Mouse (Mus musculus): ENCODE results near the gene Ppfia1. TPM values are rescaled to one million over a fixed set of nuclear protein-coding genes. Genes with fewer than 3 reads are reported as not detected.

Ppfia1 gene
- polyA plus RNA-seq, 1 experiment from 2014 or later = 43.2 TPM

DNA sequence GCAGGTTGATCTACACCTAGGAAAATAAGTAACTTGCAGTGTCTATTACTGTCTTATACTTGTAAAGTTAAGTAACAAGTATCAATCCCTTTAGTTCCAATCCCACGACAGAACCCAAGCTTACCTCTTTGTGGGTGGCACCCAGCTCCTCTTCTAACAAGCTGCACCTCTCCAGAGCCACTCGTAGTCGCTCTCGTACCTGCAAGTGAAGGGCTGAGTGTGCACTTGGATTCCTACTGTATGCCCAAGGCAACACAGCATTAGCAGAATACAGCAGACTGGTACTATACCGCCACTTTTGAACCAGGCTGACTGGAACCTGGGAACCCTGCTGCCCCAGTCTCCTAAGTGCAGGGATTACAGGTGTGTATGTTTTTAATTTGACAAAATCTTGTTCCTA lies 33.7 kb downstream of the Ppfia1 start:
- Histone ChIP-seq H3K4me1 (ENCODE audit: control insufficient read depth, insufficient read depth, low read length) (no peaks in the 10 kb centered on the region), H3K4me2 (no peak overlapping the region), H3K9me3 (ENCODE audit: control insufficient read depth, low read length) (no peaks in the 10 kb centered on the region), H3K27me3 (ENCODE audit: control insufficient read depth, insufficient read depth, low read length) (no peaks in the 10 kb centered on the region), H3K4me3 (ENCODE audit: low read depth, low read length) (no peak overlapping the region), H3K36me3 (ENCODE audit: control insufficient read depth, insufficient read depth, low read length) (peaks cover 10% of the 10 kb centered on the region; the same call in 1 of the 2 replicates), H3K27ac (ENCODE audit: low read depth, low read length) (no peak overlapping the region), H3K9ac (ENCODE audit: low read length) (no peak overlapping the region)
- 96% methylated on average over 5 of the region's 5 CpGs for WGBS
- ATAC-seq (ENCODE audit: low FRiP score) (no peak), DNase-seq (ENCODE audit: low spot score, missing footprints) (no peak)

DNA sequence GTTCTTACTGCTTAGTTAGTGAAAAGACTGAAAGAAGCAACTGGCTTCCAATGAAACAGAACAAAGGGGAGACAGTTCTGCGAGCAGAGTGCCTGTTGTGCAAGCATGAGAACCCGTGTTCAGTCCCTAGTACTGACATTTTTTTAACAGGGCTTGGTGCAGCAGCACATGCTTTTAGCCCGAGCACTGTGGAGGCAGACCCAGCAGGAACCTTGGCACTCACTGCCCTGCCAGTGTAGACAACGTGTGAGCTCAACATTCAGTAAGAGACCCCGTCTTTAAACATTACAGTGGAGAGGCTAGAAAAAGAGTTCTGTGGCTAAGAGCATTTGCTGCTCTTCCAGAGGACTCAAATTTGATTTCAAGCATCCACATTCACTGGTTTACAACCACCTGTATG lies 36.8 kb downstream of the Ppfia1 start:
- Histone ChIP-seq H3K27ac (ENCODE audit: low read depth, low read length) (no peak overlapping the region), H3K27me3 (ENCODE audit: control insufficient read depth, insufficient read depth, low read length) (no peaks in the 10 kb centered on the region), H3K36me3 (ENCODE audit: control insufficient read depth, insufficient read depth, low read length) (peaks cover 14% of the 10 kb centered on the region; the same call in 1 of the 2 replicates), H3K9ac (ENCODE audit: low read length) (no peak overlapping the region), H3K4me1 (ENCODE audit: control insufficient read depth, insufficient read depth, low read length) (no peaks in the 10 kb centered on the region), H3K4me3 (ENCODE audit: low read depth, low read length) (no peak overlapping the region), H3K4me2 (no peak overlapping the region), H3K9me3 (ENCODE audit: control insufficient read depth, low read length) (no peaks in the 10 kb centered on the region)
- DNase-seq (ENCODE audit: low spot score, missing footprints) (no peak), ATAC-seq (ENCODE audit: low FRiP score) (no peak)
- 86% methylated on average over 5 of the region's 5 CpGs for WGBS

DNA sequence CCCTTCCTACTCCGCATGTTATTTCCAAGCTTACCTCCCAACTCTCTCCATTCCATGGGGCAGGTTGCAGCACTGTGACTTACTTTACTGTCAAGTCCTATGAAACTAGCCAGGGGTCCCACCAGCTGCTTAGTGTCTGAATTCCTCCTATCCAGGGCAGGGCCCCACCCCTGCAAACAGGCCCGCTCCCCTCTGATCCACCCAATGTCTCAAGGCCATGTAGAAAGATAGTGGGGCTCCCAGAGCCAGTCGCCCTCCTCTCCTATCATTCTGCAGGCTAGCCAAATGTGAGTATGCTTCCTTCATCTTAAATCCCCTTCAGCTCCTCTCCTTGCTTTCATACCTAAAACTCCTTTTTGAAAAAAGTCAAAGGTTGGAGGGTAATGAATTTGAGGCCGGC lies 44.4 kb downstream of the Ppfia1 start:
- DNase-seq (ENCODE audit: low spot score, missing footprints) = no peak
- H3K27me3 ChIP-seq (ENCODE audit: control insufficient read depth, insufficient read depth, low read length) = no peaks in the 10 kb centered on the region
- H3K9ac ChIP-seq (ENCODE audit: low read length) = no peak overlapping the region
- no peak for ATAC-seq (ENCODE audit: low FRiP score)
- H3K36me3 ChIP-seq (ENCODE audit: control insufficient read depth, insufficient read depth, low read length) = peaks cover 17% of the 10 kb centered on the region
- over 99% methylated on average over 4 of the region's 4 CpGs for WGBS
- H3K9me3 ChIP-seq (ENCODE audit: control insufficient read depth, low read length) = no peaks in the 10 kb centered on the region
- H3K4me1 ChIP-seq (ENCODE audit: control insufficient read depth, insufficient read depth, low read length) = no peaks in the 10 kb centered on the region
- no peak overlapping the region for H3K27ac ChIP-seq (ENCODE audit: low read depth, low read length)
- H3K4me2 ChIP-seq = no peak overlapping the region
- no peak overlapping the region for H3K4me3 ChIP-seq (ENCODE audit: low read depth, low read length)

DNA sequence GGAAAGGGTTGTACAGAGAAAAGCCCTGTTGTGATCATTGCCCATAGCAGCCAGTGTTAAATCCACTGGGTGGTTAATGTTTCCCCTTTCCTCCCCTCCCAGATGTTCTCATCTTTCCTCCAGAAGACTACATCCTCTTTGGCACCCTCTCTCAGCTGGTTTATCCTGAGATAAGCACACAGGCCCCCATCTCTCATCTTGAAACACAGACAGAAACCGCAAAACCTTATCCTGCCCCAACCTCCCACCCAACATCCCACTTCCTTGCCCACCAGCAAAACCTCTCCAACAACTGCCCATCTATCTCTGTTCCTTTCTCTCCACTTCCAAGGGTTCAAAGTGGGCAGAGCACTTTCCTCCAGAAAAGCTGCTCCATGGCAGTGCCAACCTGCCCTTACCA lies 46.7 kb downstream of the Ppfia1 start:
- no peak overlapping the region for H3K27ac ChIP-seq (ENCODE audit: low read depth, low read length)
- WGBS = 92% methylated on average over 1 of the region's 1 CpGs

DNA sequence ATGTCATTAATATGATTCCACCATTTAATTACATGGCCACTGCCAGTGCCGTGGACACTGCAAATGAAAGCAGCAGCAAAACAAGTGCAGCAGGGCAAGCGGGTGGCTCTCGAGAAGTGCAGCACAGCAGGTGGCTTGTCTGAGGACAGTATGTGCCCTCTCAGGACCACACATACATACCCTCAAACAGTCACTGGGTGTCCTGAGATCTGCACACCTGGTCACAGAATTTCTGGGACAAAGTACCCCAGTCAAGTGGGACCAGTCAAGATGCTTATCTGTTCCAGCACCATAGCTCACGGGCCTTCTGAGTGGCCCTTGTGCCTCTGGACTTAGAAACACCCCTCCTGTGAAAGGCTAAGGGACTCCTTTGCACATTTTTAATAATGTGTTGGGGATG lies 49.6 kb downstream of the Ppfia1 start:
- H3K4me1 ChIP-seq (ENCODE audit: control insufficient read depth, insufficient read depth, low read length) = no peaks in the 10 kb centered on the region
- no peak overlapping the region for H3K4me2 ChIP-seq
- 96% methylated on average over 4 of the region's 4 CpGs for WGBS
- no peaks in the 10 kb centered on the region for H3K27me3 ChIP-seq (ENCODE audit: control insufficient read depth, insufficient read depth, low read length)
- DNase-seq (ENCODE audit: low spot score, missing footprints) (no peak), ATAC-seq (ENCODE audit: low FRiP score) (no peak)
- H3K9ac ChIP-seq (ENCODE audit: low read length) = no peak overlapping the region
- peaks cover 14% of the 10 kb centered on the region for H3K36me3 ChIP-seq (ENCODE audit: control insufficient read depth, insufficient read depth, low read length)
- H3K9me3 ChIP-seq (ENCODE audit: control insufficient read depth, low read length) = no peaks in the 10 kb centered on the region
- H3K4me3 ChIP-seq (ENCODE audit: low read depth, low read length) = no peak overlapping the region
- no peak overlapping the region for H3K27ac ChIP-seq (ENCODE audit: low read depth, low read length)

More for the DNA sequence above, 46.7 kb downstream of the Ppfia1 start:
- Histone ChIP-seq H3K9ac (ENCODE audit: low read length) (no peak overlapping the region), H3K36me3 (ENCODE audit: control insufficient read depth, insufficient read depth, low read length) (peaks cover 16% of the 10 kb centered on the region), H3K4me3 (ENCODE audit: low read depth, low read length) (no peak overlapping the region), H3K27me3 (ENCODE audit: control insufficient read depth, insufficient read depth, low read length) (no peaks in the 10 kb centered on the region), H3K9me3 (ENCODE audit: control insufficient read depth, low read length) (no peaks in the 10 kb centered on the region), H3K4me2 (no peak overlapping the region), H3K4me1 (ENCODE audit: control insufficient read depth, insufficient read depth, low read length) (no peaks in the 10 kb centered on the region)
- ATAC-seq (ENCODE audit: low FRiP score) (no peak), DNase-seq (ENCODE audit: low spot score, missing footprints) (no peak)

DNA sequence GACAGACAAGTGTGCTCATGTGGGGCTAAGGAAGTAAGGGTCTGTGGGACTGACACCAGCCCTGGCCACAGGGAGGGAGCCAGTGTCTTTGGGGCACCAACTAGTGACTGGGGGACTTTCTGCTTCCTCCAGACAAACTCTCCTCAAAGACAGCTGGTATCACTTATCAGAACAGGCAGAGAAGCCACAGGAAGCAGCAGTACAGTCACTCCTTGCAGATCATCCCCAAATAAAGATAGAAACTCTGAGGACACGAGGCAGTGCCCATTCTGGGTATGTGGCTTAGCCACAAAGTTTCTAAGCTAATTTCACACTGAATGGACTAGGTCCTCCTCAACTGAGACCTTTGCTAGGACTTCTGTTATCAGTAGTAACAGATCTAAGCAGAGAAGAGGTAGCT lies 60.6 kb downstream of the Ppfia1 start:
- ATAC-seq (ENCODE audit: low FRiP score) (no peak), DNase-seq (ENCODE audit: low spot score, missing footprints) (no peak)
- Histone ChIP-seq H3K9ac (ENCODE audit: low read length) (no peak overlapping the region), H3K4me3 (ENCODE audit: low read depth, low read length) (no peak overlapping the region), H3K4me1 (ENCODE audit: control insufficient read depth, insufficient read depth, low read length) (no peaks in the 10 kb centered on the region), H3K27me3 (ENCODE audit: control insufficient read depth, insufficient read depth, low read length) (no peaks in the 10 kb centered on the region), H3K27ac (ENCODE audit: low read depth, low read length) (no peak overlapping the region), H3K9me3 (ENCODE audit: control insufficient read depth, low read length) (no peaks in the 10 kb centered on the region), H3K4me2 (no peak overlapping the region), H3K36me3 (ENCODE audit: control insufficient read depth, insufficient read depth, low read length) (peaks cover 20% of the 10 kb centered on the region; the same call in 1 of the 2 replicates)
- 89% methylated on average over 1 of the region's 1 CpGs for WGBS

DNA sequence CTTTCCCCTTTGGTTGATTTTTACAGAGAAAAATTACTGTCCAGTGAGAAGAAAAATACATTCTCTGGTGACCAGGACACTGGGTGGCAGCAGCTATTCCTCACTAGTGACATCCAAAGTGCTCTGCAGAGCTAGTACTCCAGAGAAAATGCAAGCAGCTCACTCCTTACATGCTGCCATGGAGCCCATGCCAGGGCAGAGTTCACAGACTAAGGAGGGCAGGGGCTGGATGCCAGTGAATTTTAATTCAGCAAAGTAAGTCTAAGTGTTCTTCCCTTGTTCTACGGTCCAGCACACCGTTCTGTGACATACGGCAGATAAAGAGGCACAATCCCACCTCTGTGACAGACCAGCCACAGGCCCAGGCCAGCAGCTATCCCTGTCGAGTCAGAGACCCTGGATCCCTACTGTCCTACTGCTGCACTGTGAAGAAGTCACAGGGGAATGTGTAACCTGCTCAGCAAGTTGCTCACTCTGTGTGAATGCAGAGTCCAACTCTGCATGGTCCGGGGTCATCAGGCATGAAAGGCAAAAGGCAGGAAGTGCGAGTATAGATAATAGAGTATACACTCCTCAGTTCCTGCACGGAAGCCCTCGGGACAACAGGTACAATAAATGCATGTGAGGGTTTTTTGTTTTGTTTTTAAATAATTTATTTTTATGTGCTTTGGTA lies 63.2 kb downstream of the Ppfia1 start:
- no peak overlapping the region for H3K27ac ChIP-seq (ENCODE audit: low read depth, low read length)
- H3K4me1 ChIP-seq (ENCODE audit: control insufficient read depth, insufficient read depth, low read length) = no peaks in the 10 kb centered on the region
- peaks cover 14% of the 10 kb centered on the region; the same call in 1 of the 2 replicates for H3K36me3 ChIP-seq (ENCODE audit: control insufficient read depth, insufficient read depth, low read length)
- H3K9me3 ChIP-seq (ENCODE audit: control insufficient read depth, low read length) = no peaks in the 10 kb centered on the region
- DNase-seq (ENCODE audit: low spot score, missing footprints) = no peak
- WGBS = 92% methylated on average over 8 of the region's 8 CpGs
- H3K9ac ChIP-seq (ENCODE audit: low read length) = no peak overlapping the region
- ATAC-seq (ENCODE audit: low FRiP score) = no peak
- H3K4me2 ChIP-seq = no peak overlapping the region
- no peaks in the 10 kb centered on the region for H3K27me3 ChIP-seq (ENCODE audit: control insufficient read depth, insufficient read depth, low read length)
- H3K4me3 ChIP-seq (ENCODE audit: low read depth, low read length) = no peak overlapping the region

DNA sequence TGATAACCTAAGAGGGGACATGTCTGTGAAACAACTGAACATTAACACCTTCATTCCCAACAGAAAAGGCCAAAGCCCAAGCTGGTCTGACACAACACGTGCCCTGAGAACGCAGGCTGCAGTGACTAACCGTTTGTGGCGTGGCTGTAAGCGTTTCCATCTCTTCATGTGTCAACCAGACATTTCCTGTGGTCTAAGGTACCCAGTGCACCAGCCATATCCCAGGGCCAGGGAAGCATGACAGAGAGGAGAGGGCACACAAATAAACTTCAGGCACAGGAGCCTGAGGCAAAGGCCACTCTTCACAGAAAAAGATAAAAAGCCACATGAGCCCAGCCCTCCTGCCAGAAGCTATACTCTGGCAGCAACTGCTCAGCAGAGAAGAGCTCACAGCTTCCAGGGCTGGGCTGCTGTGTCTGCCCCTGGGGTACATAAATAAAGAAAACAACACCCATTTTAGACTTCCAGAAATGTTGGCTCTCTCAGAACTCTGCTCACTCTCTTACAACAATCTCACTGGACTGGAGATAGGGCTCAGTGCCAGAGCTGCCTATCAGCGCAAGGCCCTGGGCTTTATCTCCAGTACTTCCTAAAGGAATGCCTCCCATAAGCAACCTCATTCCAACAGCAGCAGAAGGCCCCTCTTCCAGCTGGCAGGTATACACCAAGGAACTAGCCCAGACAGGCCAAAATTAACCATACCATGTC lies 64.3 kb downstream of the Ppfia1 start:
- H3K27ac ChIP-seq (ENCODE audit: low read depth, low read length) = no peak overlapping the region
- no peaks in the 10 kb centered on the region for H3K9me3 ChIP-seq (ENCODE audit: control insufficient read depth, low read length)
- H3K4me2 ChIP-seq = no peak overlapping the region
- no peak for DNase-seq (ENCODE audit: low spot score, missing footprints)
- 87% methylated on average over 6 of the region's 6 CpGs for WGBS
- no peak for ATAC-seq (ENCODE audit: low FRiP score)
- H3K4me3 ChIP-seq (ENCODE audit: low read depth, low read length) = no peak overlapping the region
- H3K4me1 ChIP-seq (ENCODE audit: control insufficient read depth, insufficient read depth, low read length) = no peaks in the 10 kb centered on the region
- no peak overlapping the region for H3K9ac ChIP-seq (ENCODE audit: low read length)
- no peaks in the 10 kb centered on the region for H3K27me3 ChIP-seq (ENCODE audit: control insufficient read depth, insufficient read depth, low read length)
- peaks cover 17% of the 10 kb centered on the region; the same call in 1 of the 2 replicates for H3K36me3 ChIP-seq (ENCODE audit: control insufficient read depth, insufficient read depth, low read length)

DNA sequence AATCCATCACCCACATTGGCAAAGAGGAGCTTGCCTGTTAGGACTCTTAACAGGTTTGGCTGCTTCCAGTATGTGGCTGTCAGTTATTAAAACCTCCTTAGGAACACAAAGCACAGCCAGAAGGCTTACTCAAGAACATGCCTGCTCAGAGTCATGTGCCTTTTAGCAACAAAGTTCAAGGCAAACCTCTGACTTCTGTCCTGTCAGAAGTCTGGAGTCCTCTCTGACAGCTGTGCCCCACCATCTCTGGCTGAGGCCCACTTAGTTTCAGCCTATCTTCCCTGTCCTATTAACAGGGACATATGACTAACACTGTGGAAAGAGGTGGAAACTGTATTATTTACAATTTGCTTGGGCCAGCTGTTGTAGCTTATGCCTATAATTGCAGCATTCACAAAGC lies 73.2 kb downstream of the Ppfia1 start:
- H3K4me3 ChIP-seq (ENCODE audit: low read depth, low read length) = no peak overlapping the region
- ATAC-seq (ENCODE audit: low FRiP score) = no peak
- no peaks in the 10 kb centered on the region for H3K27me3 ChIP-seq (ENCODE audit: control insufficient read depth, insufficient read depth, low read length)
- DNase-seq (ENCODE audit: low spot score, missing footprints) = no peak
- no peaks in the 10 kb centered on the region for H3K9me3 ChIP-seq (ENCODE audit: control insufficient read depth, low read length)
- no peak overlapping the region for H3K9ac ChIP-seq (ENCODE audit: low read length)
- no peak overlapping the region for H3K27ac ChIP-seq (ENCODE audit: low read depth, low read length)
- H3K36me3 ChIP-seq (ENCODE audit: control insufficient read depth, insufficient read depth, low read length) = peaks cover 33% of the 10 kb centered on the region; the same call in 1 of the 2 replicates
- no peaks in the 10 kb centered on the region for H3K4me1 ChIP-seq (ENCODE audit: control insufficient read depth, insufficient read depth, low read length)
- no peak overlapping the region for H3K4me2 ChIP-seq
